Mouse (Mus musculus): ENCODE measurements around the gene Tbx2. TPM values are rescaled to one million over a fixed set of nuclear protein-coding genes. Genes with fewer than 3 reads are reported as not detected.

Tbx2 gene
- polyA plus RNA-seq, 1 experiment from 2014 or later: 0.37 TPM

DNA sequence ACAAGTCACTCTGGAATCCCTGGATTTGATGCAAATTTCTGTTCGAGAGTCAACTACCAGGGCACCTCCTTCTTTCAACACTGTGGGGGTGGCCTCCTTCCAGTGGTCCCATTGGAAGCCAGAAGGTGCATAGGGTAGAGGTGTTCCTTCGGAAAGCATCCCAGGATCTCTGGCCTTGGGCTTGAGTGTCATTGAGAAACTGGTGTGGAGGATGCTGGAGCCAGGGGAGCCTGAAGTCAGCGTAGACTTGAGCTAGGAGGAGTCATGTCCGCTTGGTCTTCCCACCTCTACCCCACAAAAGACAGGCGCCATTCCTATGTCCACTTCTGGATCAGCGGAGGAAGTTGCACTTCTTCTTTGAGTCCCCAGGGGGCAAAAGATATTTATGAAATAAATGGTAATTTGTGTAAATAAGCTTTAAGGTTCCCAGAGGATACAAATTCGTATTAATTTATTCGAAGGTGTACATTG, 8.9 kb downstream of the Tbx2 start:
- no peaks in the 10 kb centered on the region for H3K9me3 ChIP-seq (ENCODE audit: control insufficient read depth, low read length)
- peak overlapping the region; percentile 48; the same call in 1 of the 2 replicates for H3K4me2 ChIP-seq (ENCODE audit: low read depth, low read length)
- H3K27ac ChIP-seq (ENCODE audit: low read depth, low read length): no peak overlapping the region
- ATAC-seq (ENCODE audit: low read depth): no peak
- H3K4me3 ChIP-seq (ENCODE audit: low read depth, low read length): no peak overlapping the region
- WGBS: 10% methylated on average over 8 of the region's 8 CpGs
- no peaks in the 10 kb centered on the region for H3K36me3 ChIP-seq (ENCODE audit: control insufficient read depth, insufficient read depth, low read length)
- H3K4me1 ChIP-seq (ENCODE audit: control insufficient read depth, insufficient read depth, low read length): peaks cover 12% of the 10 kb centered on the region
- H3K27me3 ChIP-seq (ENCODE audit: control insufficient read depth, insufficient read depth, low read length): peaks cover 54% of the 10 kb centered on the region
- no peak overlapping the region for H3K9ac ChIP-seq (replicated peaks; ENCODE audit: low read depth, low read length)

DNA sequence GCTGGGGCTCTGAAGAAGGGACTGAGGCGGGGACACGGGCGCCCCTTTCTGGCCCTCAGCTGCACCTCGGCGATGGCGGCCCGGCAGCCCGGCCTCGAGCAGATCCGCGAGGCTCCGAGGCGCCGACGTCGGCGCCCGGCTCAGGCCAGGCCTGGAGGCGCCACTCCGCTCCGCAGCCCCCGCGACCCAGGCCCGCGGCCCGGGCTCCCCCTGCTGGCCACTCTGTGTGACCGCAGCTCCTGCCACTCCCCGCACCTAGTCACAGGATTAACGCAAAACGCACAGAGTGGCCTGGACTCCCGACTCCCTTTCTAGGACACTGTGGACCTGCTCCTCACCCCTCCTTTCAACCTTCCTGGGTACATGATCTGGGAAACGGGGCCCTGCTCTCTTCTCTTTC, 9.6 kb downstream of the Tbx2 start:
- Histone ChIP-seq H3K4me1 (ENCODE audit: control insufficient read depth, insufficient read depth, low read length) (peaks cover 12% of the 10 kb centered on the region), H3K27me3 (ENCODE audit: control insufficient read depth, insufficient read depth, low read length) (peaks cover 51% of the 10 kb centered on the region), H3K9ac (replicated peaks; ENCODE audit: low read depth, low read length) (no peak overlapping the region), H3K9me3 (ENCODE audit: control insufficient read depth, low read length) (no peaks in the 10 kb centered on the region), H3K27ac (ENCODE audit: low read depth, low read length) (no peak overlapping the region), H3K4me2 (ENCODE audit: low read depth, low read length) (peak overlapping the region; percentile 48), H3K36me3 (ENCODE audit: control insufficient read depth, insufficient read depth, low read length) (no peaks in the 10 kb centered on the region), H3K4me3 (ENCODE audit: low read depth, low read length) (peak overlapping the region; percentile 26)
- ATAC-seq (ENCODE audit: low read depth): peak; percentile 71
- WGBS: under 1% methylated on average over 32 of the region's 32 CpGs

DNA sequence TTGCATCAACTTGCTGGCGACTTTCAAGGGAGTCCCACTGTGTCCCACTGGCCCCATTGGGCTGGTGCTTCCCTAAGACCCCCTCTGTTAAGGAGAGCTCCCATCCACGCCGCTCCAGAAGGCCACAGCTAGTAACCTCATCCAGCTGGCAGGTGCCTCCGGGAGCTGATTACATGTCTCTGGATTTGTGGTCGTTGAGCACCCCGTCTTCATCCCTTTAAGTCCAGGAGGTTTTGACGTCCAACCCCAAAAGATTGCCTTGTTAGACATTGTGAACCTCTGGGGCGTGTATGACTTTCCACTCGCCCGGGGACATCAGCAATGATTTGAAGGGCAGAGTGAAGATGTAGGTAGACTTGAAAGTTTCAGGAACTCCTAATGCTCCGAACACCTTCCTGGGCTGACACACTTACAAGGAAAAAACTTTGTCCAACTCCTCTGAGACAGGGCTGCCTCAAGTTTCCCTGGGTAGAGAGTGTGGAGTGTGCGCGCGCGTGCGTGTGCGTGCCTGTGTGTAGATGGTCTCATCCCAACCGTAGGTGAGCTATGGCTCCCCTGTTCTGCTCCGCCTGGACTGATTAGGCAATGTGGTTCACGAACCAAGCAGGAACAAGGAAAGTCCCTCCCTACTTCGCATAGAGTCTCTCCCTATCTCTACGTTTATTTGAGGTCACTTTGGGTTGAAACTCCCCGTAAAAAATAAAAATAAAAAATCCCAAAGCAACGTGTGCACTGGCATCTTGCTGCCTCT, 10.4 kb downstream of the Tbx2 start:
- WGBS: 3% methylated on average over 24 of the region's 24 CpGs
- Histone ChIP-seq H3K9ac (replicated peaks; ENCODE audit: low read depth, low read length) (no peak overlapping the region), H3K4me3 (ENCODE audit: low read depth, low read length) (no peak overlapping the region), H3K27me3 (ENCODE audit: control insufficient read depth, insufficient read depth, low read length) (peaks cover 51% of the 10 kb centered on the region), H3K4me2 (ENCODE audit: low read depth, low read length) (peak overlapping the region; percentile 56; the same call in 1 of the 2 replicates), H3K4me1 (ENCODE audit: control insufficient read depth, insufficient read depth, low read length) (peaks cover 12% of the 10 kb centered on the region), H3K9me3 (ENCODE audit: control insufficient read depth, low read length) (no peaks in the 10 kb centered on the region), H3K27ac (ENCODE audit: low read depth, low read length) (no peak overlapping the region), H3K36me3 (ENCODE audit: control insufficient read depth, insufficient read depth, low read length) (no peaks in the 10 kb centered on the region)
- ATAC-seq (ENCODE audit: low read depth): no peak

DNA sequence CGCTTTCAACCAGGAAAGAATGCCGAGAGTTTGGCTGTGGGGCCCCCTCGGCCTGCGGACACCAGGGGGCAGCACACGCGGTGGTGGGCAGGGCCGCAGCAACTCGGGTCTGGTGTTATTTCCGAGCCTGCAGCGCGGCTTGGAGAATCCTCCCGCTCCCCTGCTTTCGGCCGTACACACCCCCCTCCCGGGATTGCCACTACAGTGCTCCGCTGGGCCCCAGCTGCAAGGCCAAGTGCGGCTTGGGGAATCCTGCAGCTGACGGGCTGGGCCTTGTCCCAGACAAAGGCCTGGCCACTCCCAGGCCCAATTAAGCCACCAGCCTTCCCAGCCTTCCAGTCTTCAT, 11.0 kb downstream of the Tbx2 start:
- Histone ChIP-seq H3K9ac (replicated peaks; ENCODE audit: low read depth, low read length) (no peak overlapping the region), H3K4me1 (ENCODE audit: control insufficient read depth, insufficient read depth, low read length) (peaks cover 12% of the 10 kb centered on the region), H3K9me3 (ENCODE audit: control insufficient read depth, low read length) (no peaks in the 10 kb centered on the region), H3K36me3 (ENCODE audit: control insufficient read depth, insufficient read depth, low read length) (no peaks in the 10 kb centered on the region), H3K27me3 (ENCODE audit: control insufficient read depth, insufficient read depth, low read length) (peaks cover 52% of the 10 kb centered on the region), H3K4me2 (ENCODE audit: low read depth, low read length) (peak overlapping the region; percentile 56), H3K4me3 (ENCODE audit: low read depth, low read length) (peak overlapping the region; percentile 11; the same call in 1 of the 2 replicates), H3K27ac (ENCODE audit: low read depth, low read length) (no peak overlapping the region)
- peak; percentile 43; the same call in 1 of the 2 replicates for ATAC-seq (ENCODE audit: low read depth)
- WGBS: 0% methylated on average over 18 of the region's 18 CpGs

DNA sequence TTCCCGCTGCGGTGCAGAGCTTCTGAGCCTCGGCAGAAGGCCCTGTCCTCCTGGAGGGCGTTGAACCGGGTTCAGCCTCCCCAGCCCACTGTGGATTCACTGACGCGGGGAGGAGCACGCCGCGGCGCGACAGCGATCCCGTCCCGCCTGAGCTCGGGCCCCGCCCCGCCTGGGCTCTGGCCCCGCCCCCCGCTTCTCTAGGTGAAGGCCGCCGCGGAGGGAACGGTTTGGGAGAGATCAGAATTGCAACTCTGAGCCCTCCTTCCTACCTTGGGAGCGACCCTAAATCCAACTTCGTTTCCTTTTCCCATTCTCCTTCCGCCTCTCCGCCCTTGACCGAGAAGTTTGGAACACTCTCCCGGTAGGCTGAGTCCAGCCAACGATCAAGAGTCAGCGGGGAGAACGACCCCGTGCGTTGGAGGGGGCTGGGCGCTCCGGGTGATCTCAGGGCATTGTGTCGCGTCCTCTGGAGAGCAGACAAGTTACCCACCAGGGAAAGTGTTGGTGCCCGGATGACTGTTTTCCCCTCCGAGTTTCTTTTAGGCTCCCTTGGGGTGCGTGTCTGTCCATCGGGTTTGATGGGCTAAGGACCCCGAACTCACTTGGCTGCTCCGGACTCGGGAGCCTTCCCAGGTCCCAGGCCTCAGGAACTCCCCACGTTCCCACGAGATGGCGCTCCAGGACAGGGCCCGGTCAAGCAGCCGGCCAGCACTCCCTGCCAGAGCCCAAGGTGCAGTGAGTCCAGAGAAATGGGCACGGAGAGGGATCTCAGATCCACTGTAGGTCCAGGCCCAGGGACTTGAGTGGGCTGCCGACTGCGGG, 12.0 kb downstream of the Tbx2 start:
- WGBS: under 1% methylated on average over 51 of the region's 54 CpGs
- H3K9ac ChIP-seq (replicated peaks; ENCODE audit: low read depth, low read length): peak overlapping the region; percentile 16; the same call in 1 of the 2 replicates
- no peaks in the 10 kb centered on the region for H3K36me3 ChIP-seq (ENCODE audit: control insufficient read depth, insufficient read depth, low read length)
- H3K4me1 ChIP-seq (ENCODE audit: control insufficient read depth, insufficient read depth, low read length): peaks cover 12% of the 10 kb centered on the region
- peak overlapping the region; percentile 56 for H3K4me2 ChIP-seq (ENCODE audit: low read depth, low read length)
- H3K27me3 ChIP-seq (ENCODE audit: control insufficient read depth, insufficient read depth, low read length): peaks cover 42% of the 10 kb centered on the region
- peak overlapping the region; percentile 33 for H3K4me3 ChIP-seq (ENCODE audit: low read depth, low read length)
- no peak overlapping the region for H3K27ac ChIP-seq (ENCODE audit: low read depth, low read length)
- no peaks in the 10 kb centered on the region for H3K9me3 ChIP-seq (ENCODE audit: control insufficient read depth, low read length)
- no peak for ATAC-seq (ENCODE audit: low read depth)

DNA sequence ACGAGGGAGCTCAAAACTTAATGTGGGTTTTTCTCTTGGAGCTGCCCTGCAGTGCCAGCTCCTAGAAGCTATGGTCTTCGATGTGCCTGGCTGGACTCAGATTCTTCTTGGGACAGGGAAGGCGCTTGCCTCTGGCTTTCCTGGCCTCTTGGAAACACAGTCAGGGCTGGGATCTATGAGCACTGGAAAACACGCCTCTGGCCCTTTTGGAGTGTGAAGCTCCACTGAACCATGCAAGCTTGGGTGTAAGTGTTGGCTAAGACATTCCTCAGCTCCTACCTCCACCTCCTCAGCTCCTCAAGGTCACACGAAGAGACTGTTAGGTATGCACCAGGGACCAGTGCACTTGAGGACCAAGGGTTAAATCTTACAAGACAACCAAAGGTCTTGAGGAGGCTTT, 12.6 kb downstream of the Tbx2 start:
- Histone ChIP-seq H3K4me1 (ENCODE audit: control insufficient read depth, insufficient read depth, low read length) (peaks cover 12% of the 10 kb centered on the region), H3K9ac (replicated peaks; ENCODE audit: low read depth, low read length) (peak overlapping the region; percentile 16; the same call in 1 of the 2 replicates), H3K9me3 (ENCODE audit: control insufficient read depth, low read length) (no peaks in the 10 kb centered on the region), H3K27ac (ENCODE audit: low read depth, low read length) (no peak overlapping the region), H3K36me3 (ENCODE audit: control insufficient read depth, insufficient read depth, low read length) (no peaks in the 10 kb centered on the region), H3K4me3 (ENCODE audit: low read depth, low read length) (no peak overlapping the region), H3K27me3 (ENCODE audit: control insufficient read depth, insufficient read depth, low read length) (peaks cover 36% of the 10 kb centered on the region), H3K4me2 (ENCODE audit: low read depth, low read length) (no peak overlapping the region)
- no peak for ATAC-seq (ENCODE audit: low read depth)
- WGBS: 35% methylated on average over 5 of the region's 5 CpGs

DNA sequence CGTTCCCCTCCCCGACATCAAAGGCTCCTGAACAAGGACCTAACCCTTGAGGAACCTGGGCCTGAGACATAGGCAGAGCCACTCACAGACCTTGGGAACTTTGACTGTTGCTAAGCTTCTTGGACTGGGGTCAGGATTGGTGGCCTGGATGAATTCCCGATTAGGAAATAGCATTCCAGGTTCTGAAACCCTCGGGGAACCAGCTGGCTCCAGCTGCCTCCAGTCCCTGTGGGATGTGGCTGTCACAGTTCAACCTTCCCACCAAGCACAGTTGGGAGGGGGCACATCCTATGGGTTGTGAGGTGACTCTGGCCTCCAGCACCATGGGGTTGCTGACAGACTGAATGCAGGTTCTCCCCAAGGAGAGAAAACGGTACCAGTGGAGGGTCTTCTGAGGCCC, 13.6 kb downstream of the Tbx2 start:
- Histone ChIP-seq H3K27me3 (ENCODE audit: control insufficient read depth, insufficient read depth, low read length) (peaks cover 27% of the 10 kb centered on the region), H3K36me3 (ENCODE audit: control insufficient read depth, insufficient read depth, low read length) (no peaks in the 10 kb centered on the region), H3K4me3 (ENCODE audit: low read depth, low read length) (no peak overlapping the region), H3K9ac (replicated peaks; ENCODE audit: low read depth, low read length) (no peak overlapping the region), H3K9me3 (ENCODE audit: control insufficient read depth, low read length) (no peaks in the 10 kb centered on the region), H3K4me2 (ENCODE audit: low read depth, low read length) (no peak overlapping the region), H3K4me1 (ENCODE audit: control insufficient read depth, insufficient read depth, low read length) (peaks cover 8% of the 10 kb centered on the region), H3K27ac (ENCODE audit: low read depth, low read length) (no peak overlapping the region)
- 39% methylated on average over 5 of the region's 5 CpGs for WGBS
- no peak for ATAC-seq (ENCODE audit: low read depth)

DNA sequence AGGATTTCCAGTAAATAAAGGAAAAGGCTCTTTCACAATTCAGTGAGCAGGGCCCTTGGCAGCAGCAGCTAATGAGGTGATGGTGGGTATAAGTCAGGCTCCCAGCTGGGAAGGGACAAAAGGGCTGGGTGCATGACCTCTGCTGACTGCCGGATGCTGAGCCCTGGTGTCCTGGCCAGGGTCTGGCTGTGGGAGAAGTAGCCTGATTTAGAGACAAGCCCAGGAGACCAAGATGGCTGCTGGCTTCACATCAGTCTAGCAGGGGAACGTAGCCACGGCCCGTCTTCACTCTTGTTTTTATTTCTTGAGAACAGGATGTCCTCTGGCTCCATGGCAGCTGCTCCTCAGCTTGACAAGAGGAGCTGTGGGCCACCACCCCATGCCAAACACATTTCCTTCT, 14.2 kb downstream of the Tbx2 start:
- Histone ChIP-seq H3K27me3 (ENCODE audit: control insufficient read depth, insufficient read depth, low read length) (peaks cover 27% of the 10 kb centered on the region), H3K27ac (ENCODE audit: low read depth, low read length) (no peak overlapping the region), H3K9ac (replicated peaks; ENCODE audit: low read depth, low read length) (no peak overlapping the region), H3K9me3 (ENCODE audit: control insufficient read depth, low read length) (no peaks in the 10 kb centered on the region), H3K36me3 (ENCODE audit: control insufficient read depth, insufficient read depth, low read length) (no peaks in the 10 kb centered on the region), H3K4me1 (ENCODE audit: control insufficient read depth, insufficient read depth, low read length) (peaks cover 8% of the 10 kb centered on the region; the same call in 1 of the 2 replicates), H3K4me3 (ENCODE audit: low read depth, low read length) (no peak overlapping the region), H3K4me2 (ENCODE audit: low read depth, low read length) (no peak overlapping the region)
- WGBS: 34% methylated on average over 4 of the region's 4 CpGs
- no peak for ATAC-seq (ENCODE audit: low read depth)

DNA sequence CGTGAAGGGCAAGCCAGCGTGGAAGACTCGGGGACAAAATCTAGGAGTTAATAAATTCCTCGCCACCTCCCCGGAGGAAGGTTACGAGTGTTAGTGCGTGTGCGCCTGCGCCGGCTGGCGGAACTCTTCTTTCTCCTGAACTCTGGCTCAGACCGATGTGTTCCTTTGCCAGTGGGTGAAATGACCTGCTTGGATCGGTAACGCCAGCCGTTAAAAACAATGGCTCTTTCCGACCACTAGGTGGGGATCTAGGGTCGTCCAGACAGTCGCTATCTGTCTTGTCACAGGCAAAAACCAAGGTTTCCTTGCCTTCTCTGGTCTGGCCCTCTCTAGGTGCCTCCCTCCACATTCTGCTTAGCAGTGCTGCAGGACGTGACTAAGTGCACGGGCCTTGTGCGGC, 16.7 kb downstream of the Tbx2 start:
- H3K9ac ChIP-seq (replicated peaks; ENCODE audit: low read depth, low read length): no peak overlapping the region; the same call in 1 of the 2 replicates
- H3K27me3 ChIP-seq (ENCODE audit: control insufficient read depth, insufficient read depth, low read length): peaks cover 17% of the 10 kb centered on the region
- 0 out of 2 replicates have a peak, but pooled peaks cover 2% of the 10 kb centered on the region for H3K4me1 ChIP-seq (ENCODE audit: control insufficient read depth, insufficient read depth, low read length)
- H3K9me3 ChIP-seq (ENCODE audit: control insufficient read depth, low read length): no peaks in the 10 kb centered on the region
- ATAC-seq (ENCODE audit: low read depth): peak; percentile 65; the same call in 1 of the 2 replicates
- no peaks in the 10 kb centered on the region for H3K36me3 ChIP-seq (ENCODE audit: control insufficient read depth, insufficient read depth, low read length)
- no peak overlapping the region for H3K27ac ChIP-seq (ENCODE audit: low read depth, low read length)
- WGBS: under 1% methylated on average over 21 of the region's 21 CpGs
- H3K4me2 ChIP-seq (ENCODE audit: low read depth, low read length): peak overlapping the region; percentile 42
- H3K4me3 ChIP-seq (ENCODE audit: low read depth, low read length): no peak overlapping the region

Data from neural tube, embryonic 14.5 days (tissue).